Mouse (Mus musculus) spleen, adult 2 months (tissue): Measurements from ENCODE around the gene Ccdc153.

Experiments
- CTCF ChIP-seq: fragments of 200-500 bp; IDR thresholded peaks from 2 replicates; pipeline ENCODE4 v1.5.1; 2011; ENCODE audit warnings: mild to moderate bottlenecking, inconsistent platforms; ENCODE audit not compliant: insufficient read depth, insufficient read length, insufficient replicate concordance; ENCODE audit errors: extremely low read depth
- POLR2A ChIP-seq: fragments of 200-500 bp; IDR thresholded peaks from 2 replicates; pipeline ENCODE4 v1.6.1; 2011; ENCODE audit warnings: low read depth, low read length, inconsistent platforms

GRCm38 (mm10) chr9:44268432-44268831, 28.0 kb downstream of the Ccdc153 start, which contains the start of gene Nlrx1:
- no peak for TF ChIP-seq CTCF
- no peak for TF ChIP-seq POLR2A
